Mouse (Mus musculus) adrenal gland, postnatal 10 days (tissue): ENCODE measurements around the gene Mapk8ip1. TPM values are rescaled to one million over a fixed set of nuclear protein-coding genes. Genes with fewer than 3 reads are reported as not detected.

Experiments used
- DNase-seq: peaks from one replicate; pipeline ENCODE4 v3.0.0; 2021; ENCODE audit warnings: mixed read lengths
- total RNA-seq, 2 experiments: library from RNA; stranded (reverse); gene quantifications; 2 replicates each; pipeline ENCODE4 v1.2.3; 2021

Gene Mapk8ip1
- total RNA-seq, 2 experiments from 2014 or later = 22.5 to 28.1 TPM

DNA sequence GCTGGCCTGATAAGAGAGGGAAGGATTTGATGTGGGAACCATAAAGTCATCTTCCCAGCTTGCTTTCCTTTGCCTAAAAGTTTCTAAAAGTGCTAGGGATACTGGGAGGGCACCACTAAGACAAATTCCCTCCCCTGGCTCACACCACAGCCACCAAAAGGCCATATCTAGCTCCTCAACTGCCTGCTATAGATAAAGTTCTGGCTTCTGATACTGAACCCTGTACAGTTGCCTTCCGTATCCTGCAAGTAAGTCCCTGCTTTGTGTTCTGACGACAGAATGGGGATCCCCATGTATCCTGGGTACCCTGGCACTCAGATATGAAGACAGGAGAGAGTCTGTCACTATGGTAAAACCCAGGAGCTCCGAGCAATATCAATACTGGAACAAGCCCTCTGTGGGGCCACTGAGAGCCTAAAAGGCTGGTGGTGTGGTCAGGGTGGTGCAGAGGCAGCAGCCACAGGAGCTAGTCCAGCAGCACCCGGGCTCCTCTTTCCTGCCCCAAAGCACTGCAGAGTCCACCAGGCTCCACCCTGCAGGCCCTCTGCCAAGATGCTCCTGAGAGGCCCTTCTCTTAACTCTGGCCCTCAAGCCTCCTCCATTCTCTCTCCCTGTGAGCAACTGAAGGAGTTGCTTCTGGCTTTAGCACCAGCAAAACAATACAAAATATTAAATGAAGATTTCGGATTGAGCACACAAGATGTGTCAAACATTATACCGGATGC is 10.7 kb downstream of the Mapk8ip1 start:
- DNase-seq = no peak

DNA sequence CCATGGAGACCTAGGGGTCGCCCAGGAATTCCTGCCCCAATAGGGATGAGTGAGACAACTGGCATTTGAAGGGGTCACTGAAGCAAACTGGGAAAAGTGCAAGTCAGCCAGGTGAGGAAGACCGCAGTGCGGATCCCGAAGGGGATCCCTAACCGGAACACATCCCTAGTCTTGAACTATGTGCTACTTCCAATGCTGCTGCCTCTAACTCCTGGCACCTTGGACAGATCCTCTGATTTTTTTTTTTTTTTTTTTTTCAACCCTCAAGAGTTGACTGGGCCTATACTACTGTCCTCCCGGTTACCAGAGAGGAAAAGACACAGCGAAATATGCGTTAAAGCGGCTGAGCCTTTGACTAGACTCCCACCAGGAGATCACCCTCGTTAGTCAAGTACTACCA is 11.4 kb downstream of the Mapk8ip1 start:
- no peak for DNase-seq

DNA sequence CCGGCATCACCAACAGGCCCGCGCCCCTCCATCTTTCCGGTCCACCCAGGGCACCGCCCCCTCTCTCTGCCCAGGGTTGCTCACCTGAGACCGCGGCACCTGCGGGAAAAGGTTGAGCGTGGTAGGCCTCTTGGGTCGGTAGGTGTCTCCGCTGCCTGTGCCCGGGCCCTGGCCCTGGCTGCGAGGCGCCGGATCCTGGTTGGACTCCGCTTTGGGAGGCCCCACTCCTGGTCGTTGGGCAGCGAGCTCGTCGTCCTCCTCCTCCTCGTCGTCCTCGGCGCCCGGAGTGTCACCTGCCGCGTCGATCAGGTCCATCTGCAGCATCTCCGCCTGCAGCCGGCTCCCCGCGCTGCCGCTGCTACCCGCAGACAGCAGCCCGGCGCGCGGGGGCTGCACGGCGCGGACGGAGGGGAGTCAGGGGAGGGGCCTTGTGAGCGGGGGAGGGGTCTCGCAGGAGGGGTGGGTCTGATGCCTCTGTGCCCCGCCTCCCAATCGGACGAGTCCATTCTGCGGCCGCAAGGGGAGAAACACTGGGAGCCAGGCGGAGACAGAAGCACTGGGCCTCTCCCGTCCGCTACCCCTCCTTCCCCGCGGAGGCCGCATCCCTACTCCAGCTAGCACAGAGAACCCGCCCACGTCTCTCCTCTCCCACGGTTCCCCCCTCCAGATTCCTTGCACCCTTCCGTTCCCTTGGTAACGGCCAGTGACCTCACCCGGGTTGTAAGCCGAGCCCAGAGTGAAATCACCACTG is 12.0 kb downstream of the Mapk8ip1 start:
- DNase-seq = peak; percentile 86

DNA sequence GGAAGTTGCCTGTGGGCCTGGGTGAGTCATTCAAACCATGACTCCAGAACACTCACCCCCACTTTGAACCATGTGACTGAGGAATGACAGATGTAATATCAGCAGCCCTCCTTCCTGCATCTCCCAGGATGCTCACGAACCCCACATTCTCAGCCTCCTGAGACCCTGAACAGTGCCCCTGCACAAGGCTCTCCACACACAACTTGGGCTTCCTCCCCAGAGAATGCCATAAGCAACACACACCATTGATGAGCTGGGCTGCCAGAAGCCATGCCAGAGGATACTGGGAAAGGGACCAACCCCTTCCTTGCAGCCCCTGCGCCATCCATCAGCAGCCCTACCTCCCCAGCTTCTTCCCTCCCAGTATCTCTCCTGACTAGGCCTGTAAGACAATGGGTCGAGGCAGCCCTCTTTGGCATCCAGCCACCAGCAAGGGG is 13.0 kb downstream of the Mapk8ip1 start:
- no peak for DNase-seq

DNA sequence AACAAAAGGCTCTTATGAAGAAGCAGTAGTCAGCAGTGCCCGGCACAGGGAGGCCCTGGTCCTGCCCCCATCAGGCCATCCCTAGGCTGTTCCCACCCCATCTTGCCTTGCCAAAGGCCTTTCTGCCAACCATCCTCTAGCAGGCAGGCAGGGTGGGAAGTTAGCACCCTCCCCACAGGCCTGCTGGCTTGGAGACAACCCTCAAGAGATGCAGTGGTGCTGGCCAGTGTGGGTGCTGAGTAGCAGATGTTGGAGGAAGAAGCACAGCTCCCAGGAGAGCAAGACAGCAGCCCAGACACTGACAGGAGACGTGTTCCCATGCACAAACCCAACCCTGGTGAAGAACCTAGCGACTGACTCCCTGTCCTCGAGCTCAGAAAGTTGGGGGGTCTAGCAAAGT is 13.4 kb downstream of the Mapk8ip1 start:
- no peak for DNase-seq

DNA sequence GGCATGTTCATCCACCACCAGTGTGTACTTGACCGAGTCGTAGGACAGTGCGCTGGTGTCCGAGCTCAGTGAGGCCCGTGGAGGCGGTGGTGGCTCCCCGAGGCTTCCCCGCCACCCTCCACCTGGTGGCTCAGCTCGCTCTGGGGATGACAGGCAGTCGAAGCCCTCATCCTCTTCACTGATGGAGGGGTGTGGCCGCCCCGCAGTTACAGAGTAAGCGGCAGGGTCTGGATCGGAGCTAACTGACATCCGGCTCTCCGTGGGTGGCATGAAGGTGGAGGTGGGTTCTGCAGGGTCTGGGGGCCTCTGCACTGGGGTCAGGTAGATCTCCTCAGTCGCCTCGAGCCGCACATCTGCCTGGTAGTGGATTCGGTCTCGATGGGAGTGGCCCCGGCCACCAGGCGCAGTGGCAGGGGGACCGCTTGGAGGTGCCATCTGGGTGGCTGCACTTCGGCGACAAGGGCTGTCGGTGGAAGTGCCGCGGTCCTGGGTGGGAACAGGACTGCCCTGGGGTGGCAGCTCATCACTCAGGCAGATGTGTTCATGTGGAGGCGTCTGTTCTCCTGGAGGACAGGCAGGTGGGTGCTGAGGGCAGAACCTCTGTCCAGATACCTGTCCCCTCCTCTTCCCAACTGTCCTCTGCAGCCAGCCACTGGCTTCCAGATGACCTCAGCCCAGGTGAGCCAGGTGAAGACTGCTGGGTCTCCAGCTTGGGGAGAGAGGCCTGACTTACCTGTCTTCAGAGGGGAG is 14.1 kb downstream of the Mapk8ip1 start:
- no peak for DNase-seq

DNA sequence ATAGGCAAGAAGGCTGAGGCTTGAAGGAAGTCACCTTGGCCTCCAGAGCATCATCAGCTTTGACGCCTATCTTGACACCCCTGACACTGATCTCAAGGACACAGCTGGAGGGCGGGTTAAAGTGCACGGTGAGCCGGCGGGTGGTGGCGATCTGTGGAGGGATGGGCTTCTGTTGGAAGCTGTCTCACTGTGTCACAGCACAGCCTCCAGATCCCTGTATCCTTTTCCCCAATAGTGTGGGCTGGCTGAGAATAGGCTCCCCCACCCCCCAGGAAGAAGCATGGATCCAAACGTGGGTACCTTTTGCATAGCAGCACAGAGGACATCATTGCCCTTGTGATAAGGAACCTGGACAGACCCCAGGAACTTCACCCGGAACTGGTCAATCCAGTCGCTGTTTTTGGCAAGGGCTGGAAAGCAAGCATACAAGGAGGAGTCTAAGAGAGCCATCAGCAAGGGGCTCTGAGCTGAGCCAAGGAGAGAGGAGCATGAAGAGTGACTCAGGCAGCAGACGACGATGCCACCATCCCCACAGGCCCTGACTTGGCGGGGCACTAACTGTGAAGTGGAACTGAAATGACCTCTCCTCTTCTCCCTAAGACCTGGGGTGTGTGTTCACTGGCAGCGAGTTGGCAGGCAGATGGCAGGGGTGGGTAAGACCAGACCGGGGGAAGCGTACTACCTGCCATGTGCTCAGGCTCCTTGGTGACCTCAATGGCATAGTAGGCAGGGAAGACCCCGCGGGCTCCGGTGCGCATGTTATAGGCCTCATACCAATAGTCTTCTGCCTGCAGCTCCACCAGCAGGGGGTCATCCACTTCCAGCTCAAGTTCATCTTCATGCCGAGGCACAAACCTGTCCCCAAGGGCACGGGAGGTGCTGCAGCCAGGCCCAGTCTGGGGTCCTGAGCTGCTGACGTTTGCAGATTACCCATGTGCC is 15.7 kb downstream of the Mapk8ip1 start:
- no peak for DNase-seq

DNA sequence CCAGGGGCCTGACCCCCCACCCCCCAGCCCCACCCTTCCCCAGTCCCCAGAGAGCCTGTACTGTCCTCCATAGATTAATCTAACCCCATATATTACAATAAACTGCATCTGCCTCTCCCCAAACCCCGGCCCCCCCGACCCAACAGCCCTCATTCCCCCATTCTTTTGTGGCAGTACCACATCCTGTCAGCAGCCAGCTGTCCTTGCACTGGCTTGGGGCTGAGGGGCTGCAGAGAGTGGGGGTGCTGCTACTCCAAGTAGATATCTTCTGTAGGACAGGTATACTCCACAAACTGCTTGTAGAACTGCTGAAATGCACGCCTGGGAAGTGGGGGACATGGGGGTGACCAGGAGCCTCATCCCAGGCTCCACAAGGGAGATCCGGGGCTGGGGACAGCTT is 17.0 kb downstream of the Mapk8ip1 start:
- DNase-seq = no peak

DNA sequence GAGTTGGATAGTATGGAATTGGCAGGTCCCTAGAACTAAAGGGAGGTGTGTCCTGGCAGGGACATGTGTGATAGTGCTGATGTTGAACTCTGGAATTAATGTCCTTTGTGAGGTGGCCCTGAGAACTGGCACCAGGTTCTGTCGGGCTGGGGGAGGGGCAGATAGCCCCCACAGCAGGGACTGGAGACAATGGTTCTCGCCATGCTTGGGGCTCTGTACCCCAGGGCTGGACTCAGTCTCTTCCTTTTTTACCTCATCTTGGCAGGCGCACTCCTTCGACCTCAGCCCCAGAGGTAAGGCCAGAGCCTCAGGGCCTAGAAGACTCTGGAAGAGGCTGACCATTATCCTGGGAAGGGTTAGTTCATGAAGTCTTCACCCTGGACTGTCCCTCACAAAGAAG is 18.3 kb downstream of the Mapk8ip1 start:
- DNase-seq = no peak

DNA sequence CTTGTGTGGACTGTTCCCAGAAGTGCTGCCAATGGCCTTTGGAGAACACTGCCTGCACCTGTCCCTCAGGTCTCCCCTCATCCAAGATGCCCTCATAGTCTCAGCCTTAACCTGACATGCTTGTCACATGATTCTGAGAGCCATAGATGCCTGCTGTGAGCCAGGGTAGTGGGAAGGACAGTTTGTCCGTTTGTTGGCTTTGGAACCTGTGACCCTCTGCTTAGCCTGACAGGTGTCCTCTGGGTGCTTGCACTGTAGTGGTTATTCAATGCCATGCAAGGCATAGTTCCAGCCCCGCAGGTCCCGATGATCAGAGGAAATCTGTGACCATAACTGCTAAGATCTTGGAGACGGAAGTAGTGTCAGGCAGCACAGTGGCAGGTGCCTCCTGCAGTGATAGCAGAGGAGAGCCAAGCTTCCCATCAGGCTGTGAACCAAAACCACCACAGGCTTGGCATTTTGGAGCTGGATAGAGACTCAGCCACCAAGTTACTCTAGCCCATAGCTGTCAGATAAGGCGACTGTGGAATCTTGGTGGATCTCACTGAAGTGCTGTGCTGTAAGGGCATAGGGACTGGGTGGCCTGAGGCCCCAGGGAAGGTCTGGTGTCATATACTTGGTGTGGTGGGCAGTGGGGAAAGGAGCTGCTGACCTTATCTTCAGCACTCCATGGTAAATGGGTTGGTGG is 19.0 kb downstream of the Mapk8ip1 start, which contains the start of gene 1700029I15Rik:
1700029I15Rik (plus strand) TSS at position 638 of the 688 bp plus-strand sequence.
- DNase-seq = no peak

DNA sequence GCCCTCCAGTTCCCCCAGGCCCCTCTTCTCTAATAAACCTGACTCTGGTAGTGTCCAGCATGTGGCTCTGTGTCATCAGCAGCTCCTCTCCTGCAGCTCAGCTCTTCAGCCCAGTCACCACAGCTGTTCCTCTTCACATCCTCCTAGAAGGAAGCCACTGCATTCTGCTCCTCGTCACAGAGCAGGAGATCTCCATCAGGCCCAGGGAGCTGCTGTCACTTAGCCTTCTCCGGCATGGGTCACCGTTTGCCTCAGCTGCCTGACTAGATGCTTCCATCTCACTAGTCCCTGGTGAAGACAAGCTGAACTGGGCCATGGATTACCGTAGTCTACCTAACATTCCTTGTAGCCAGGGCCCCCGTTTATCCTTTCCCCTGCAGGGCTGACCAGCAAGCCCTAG is 19.9 kb downstream of the Mapk8ip1 start:
- DNase-seq = no peak

DNA sequence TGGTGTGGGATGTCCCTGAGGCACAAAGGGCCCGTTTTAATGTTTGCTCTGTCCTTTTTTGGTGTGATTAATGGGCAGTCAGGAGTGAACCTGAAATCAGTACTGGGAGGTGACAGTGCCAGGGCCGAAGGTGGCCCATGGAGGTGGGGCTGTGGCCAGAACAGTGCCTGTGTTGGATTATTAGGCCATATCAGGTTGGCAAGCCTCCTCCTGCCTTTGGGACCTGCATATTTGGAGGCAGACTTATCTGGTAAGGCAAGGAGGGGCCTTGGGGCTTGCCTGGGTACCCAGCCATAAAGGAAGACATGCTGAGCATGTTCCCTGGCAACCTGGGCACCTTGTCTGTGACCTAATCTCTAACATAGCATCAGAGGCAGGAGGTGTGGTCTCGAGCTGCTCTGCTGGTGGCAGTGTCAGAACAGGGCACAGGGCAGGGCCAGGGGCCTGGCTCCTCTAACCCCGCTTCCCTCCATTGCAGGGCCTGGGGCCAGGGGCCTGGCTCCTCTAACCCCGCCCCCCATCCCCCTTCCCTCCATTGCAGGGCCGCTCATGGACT is 20.5 kb downstream of the Mapk8ip1 start:
- no peak for DNase-seq

DNA sequence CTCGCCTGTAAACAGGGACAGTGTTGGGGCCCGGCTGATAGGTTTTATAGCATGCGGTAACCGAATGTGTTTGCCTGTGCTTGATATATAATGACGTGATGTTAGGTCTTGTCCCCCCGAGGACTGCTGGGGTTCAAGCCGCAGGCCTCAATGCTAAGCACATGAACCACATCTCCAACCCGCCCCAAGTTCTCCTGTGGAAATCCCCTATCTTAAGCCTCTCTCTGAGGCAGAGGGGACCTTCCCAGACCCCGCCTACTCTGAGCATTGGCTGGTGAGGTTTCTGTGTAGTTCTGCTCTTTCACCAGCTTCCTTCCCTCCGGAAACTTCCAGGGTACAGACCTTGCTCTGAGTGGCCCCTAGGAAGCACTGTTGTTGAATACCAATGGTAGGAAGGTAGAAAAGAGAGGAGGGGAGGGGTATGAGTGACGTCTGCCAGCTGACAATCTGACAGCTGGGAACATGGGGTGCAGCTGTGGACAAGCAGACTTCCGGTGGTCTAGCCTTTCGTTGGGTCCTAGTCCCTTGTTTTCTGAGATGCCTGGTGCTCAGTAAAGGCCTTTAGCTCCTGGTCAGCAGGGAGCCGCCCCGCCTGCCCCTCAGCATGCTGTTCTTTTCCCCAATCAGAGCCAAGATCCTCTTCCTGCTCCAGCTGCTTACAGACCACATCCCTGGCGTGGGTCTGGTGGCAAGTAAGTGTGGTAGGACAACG is 21.1 kb downstream of the Mapk8ip1 start:
- DNase-seq = no peak

DNA sequence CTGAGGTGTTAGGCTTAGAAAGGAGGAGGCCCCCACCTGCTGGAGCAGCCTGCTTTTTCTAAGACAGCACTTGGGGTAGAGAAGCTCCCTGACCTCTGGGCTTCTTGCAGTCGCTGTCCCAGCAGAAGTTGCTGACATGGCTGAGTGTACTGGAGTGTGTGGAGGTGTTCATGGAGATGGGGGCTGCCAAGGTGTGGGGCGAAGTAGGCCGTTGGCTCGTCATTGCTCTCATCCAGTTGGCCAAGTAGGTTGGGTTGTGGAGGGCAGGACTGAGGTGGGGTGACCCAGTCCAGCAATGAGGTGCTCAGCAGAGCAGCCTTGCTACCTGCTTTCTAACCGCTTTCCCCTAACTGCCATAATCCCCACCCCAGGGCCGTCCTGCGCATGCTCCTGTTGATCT is 23.7 kb downstream of the Mapk8ip1 start:
- DNase-seq = no peak

DNA sequence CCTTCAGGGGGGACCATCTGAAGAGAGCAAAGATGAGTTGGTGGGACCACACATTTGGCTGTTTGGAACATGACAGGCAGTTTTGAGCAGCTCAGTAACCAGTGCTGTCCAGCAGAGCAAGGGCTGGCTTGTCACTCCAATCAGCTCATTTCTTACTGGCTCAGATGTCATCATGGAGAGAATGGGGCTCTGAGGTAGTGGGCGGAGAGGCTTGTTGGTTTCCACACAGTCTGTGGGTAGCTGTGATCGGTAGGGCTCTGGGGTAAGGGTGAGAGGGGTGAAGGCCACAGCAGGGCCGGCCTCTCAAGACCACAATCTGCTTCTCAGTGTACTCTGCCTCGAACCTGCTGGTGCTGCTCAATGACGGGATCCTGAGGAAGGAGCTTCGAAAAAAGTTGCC is 24.8 kb downstream of the Mapk8ip1 start:
- DNase-seq = peak; percentile 40

DNA sequence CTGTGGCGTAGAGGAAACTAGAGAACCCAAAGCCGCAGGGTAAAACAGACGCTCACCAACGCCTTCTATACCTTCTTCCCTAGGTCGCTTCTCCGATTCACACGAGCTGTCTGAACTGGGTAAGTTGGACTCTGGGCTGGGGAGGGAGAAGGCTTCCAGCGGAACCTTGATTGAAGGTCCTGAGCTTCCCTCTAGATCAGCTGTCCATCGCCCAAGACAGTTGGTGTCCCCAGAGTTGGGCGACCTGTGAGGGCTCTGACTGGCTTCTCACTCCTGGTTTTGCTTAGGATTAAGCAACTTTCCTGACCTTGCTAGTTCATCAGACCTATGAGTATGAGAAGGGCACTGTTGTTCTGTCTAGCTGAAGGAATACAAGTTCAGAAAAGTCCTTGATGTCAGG is 25.3 kb downstream of the Mapk8ip1 start:
- peak; percentile 27 for DNase-seq

DNA sequence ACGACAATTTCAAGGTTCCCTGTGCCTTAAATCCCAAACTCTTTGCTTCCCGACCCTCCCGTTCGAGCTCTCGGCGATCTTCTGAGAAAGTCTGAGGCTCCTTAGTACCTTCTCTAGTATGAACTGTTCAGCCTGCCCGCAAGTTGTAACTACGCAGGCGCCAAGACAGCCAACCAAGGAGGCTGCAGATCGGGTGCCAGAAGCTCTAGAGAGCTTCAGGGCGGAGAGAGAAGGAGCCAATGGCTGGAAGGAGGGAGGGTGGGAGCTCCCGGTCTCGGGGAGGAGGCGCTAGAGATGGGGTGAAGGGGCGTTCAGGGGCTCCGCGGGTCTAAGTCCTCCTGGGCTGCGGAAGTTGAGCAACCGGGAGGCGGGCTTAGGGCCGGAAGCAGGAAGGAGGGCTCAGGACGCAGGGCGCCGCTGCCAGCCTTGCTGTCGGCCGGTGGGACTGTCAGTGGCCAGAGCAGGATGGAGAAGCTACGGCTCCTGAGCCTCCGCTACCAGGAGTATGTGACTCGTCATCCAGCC is 25.9 kb downstream of the Mapk8ip1 start:
- DNase-seq = peak; percentile 97

DNA sequence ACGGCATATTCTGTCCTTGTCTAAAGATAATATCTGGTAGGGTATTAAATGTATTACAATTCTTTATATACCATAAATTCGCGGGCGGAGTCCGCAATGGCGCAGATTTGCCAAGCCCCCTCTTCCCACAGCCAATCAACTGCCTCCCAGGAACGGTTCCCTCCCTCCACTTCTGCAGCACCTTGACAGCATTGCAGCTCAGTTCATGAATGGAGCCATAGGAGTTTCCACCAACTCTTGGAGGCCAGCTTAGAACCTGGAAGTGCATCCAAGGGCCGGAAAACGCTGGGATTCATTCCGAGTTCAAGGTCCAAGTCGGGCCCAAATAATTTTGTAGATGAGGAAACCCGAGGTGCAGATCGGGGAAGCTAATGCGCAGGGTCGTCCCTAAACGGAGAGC is 26.5 kb downstream of the Mapk8ip1 start, which contains the start of the genes Pex16 and Large2:
Pex16 (plus strand) TSS at position 163 of the 400 bp plus-strand sequence.
Large2 (minus strand) TSS at position 356 of the 400 bp plus-strand sequence.
- peak; percentile 63 for DNase-seq

DNA sequence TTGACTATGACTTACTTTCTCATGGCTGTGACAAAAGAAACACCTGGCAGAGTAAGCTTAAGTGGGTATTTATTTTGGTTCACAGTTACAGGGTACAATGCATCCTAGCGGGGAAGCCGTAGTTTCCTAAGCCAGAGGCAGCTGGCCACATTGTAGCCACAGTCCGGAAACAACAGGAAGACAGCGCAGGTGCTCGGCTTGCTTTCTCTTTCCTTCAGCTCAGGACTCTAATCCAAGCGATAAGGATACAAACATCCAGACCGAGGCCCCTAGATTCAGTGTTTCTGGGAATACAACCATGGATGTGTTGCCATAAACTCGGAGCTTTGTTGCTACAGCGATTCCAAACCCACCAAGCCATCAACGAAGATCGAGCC is 27.6 kb downstream of the Mapk8ip1 start:
- DNase-seq = no peak
